Mouse (Mus musculus): ENCODE data around the gene Ccdc87. TPM values are rescaled to one million over a fixed set of nuclear protein-coding genes. Genes with fewer than 3 reads are reported as not detected.

Gene Ccdc87
- polyA plus RNA-seq, 1 experiment from 2014 or later = 0.05 TPM

DNA sequence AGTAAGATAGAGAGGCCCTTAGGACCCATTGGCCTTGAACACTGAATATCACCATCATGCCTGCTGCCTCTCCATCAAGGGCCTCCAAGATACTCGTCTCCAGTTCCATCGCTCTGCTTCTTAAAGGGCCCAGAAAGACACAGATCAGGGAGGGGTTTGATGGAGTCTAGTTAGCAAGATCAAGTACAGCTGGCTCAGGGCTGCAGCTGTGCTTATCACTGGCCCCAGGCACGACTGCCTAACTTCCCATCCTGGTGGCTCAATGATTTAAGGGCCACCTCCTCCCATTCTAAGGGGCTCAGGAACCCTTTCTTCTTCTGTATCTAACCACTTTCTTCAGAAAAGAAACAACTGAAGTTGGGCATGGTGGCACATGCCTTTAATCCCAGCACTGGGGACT lies 52.6 kb downstream of the Ccdc87 start:
- DNase-seq (no peak), ATAC-seq (ENCODE audit: insufficient read depth) (no peak)
- Histone ChIP-seq H3K9me3 (ENCODE audit: low read depth, low read length) (no peaks in the 10 kb centered on the region), H3K4me2 (no peak overlapping the region), H3K9ac (no peak overlapping the region), H3K27ac (ENCODE audit: low read depth) (no peak overlapping the region), H3K4me3 (ENCODE audit: low read depth, low read length) (no peak overlapping the region), H3K4me1 (ENCODE audit: insufficient read depth) (no peaks in the 10 kb centered on the region), H3K36me3 (ENCODE audit: insufficient read depth) (peaks cover 4% of the 10 kb centered on the region; the same call in 1 of the 2 replicates), H3K27me3 (ENCODE audit: insufficient read depth, low read length) (no peaks in the 10 kb centered on the region)
- no peak for TF ChIP-seq CTCF (IDR thresholded peaks at IDR 0.05; ENCODE audit: low read depth)
- WGBS = 61% methylated on average over 3 of the region's 3 CpGs

Other genes with a start within 250 kb of the Ccdc87 start
- gene Lrfn4, start 223.7 kb upstream of the Ccdc87 start, polyA plus RNA-seq (2014; fragmentation: Nextera tagmentation; extraction: Ambion mirVana) = 10.0 and 10.1 TPM in 2 replicates
- 72.6 and 74.7 TPM in 2 replicates for gene Rce1, start 213.7 kb upstream of the Ccdc87 start, polyA plus RNA-seq (2014; fragmentation: Nextera tagmentation; extraction: Ambion mirVana)
- gene Gm960, start 140.7 kb upstream of the Ccdc87 start, polyA plus RNA-seq (2014; fragmentation: Nextera tagmentation; extraction: Ambion mirVana) = 2.3 and 2.9 TPM in 2 replicates
- 1.3 and 1.4 TPM in 2 replicates for gene Sptbn2, start 128.2 kb upstream of the Ccdc87 start, polyA plus RNA-seq (2014; fragmentation: Nextera tagmentation; extraction: Ambion mirVana)
- 54.4 and 65.1 TPM in 2 replicates for gene Rbm4b, start 82.9 kb upstream of the Ccdc87 start, polyA plus RNA-seq (2014; fragmentation: Nextera tagmentation; extraction: Ambion mirVana)
- 62.8 and 69.6 TPM in 2 replicates for gene Rbm4, start 45.5 kb upstream of the Ccdc87 start, polyA plus RNA-seq (2014; fragmentation: Nextera tagmentation; extraction: Ambion mirVana)
- gene Gm21992, start 27.8 kb upstream of the Ccdc87 start, polyA plus RNA-seq (2014; fragmentation: Nextera tagmentation; extraction: Ambion mirVana) = 20.5 and 25.3 TPM in 2 replicates
- gene Rbm14, start 27.7 kb upstream of the Ccdc87 start, polyA plus RNA-seq (2014; fragmentation: Nextera tagmentation; extraction: Ambion mirVana) = 95.8 and 101 TPM in 2 replicates
- gene Ccs, start within 50 bp of the Ccdc87 start, polyA plus RNA-seq (2014; fragmentation: Nextera tagmentation; extraction: Ambion mirVana) = 47.2 and 47.7 TPM in 2 replicates
- 13.8 and 17.3 TPM in 2 replicates for gene Ctsf, start 15.8 kb downstream of the Ccdc87 start, polyA plus RNA-seq (2014; fragmentation: Nextera tagmentation; extraction: Ambion mirVana)
- gene Actn3, start 38.5 kb downstream of the Ccdc87 start, polyA plus RNA-seq (2014; fragmentation: Nextera tagmentation; extraction: Ambion mirVana) = 1.5 and 1.6 TPM in 2 replicates
- 6.2 and 7.9 TPM in 2 replicates for gene Zdhhc24, start 39.3 kb downstream of the Ccdc87 start, polyA plus RNA-seq (2014; fragmentation: Nextera tagmentation; extraction: Ambion mirVana)
- 7.6 and 8.0 TPM in 2 replicates for gene Bbs1, start 67.3 kb downstream of the Ccdc87 start, polyA plus RNA-seq (2014; fragmentation: Nextera tagmentation; extraction: Ambion mirVana)
- 84.0 and 88.6 TPM in 2 replicates for gene Dpp3, start 88.9 kb downstream of the Ccdc87 start, polyA plus RNA-seq (2014; fragmentation: Nextera tagmentation; extraction: Ambion mirVana)
- gene Peli3, start 103.8 kb downstream of the Ccdc87 start, polyA plus RNA-seq (2014; fragmentation: Nextera tagmentation; extraction: Ambion mirVana) = 1.6 TPM in 2 replicates
- gene Mrpl11, start 122.8 kb downstream of the Ccdc87 start, polyA plus RNA-seq (2014; fragmentation: Nextera tagmentation; extraction: Ambion mirVana) = 120 TPM in 2 replicates
- gene Npas4, start 150.9 kb downstream of the Ccdc87 start, polyA plus RNA-seq (2014; fragmentation: Nextera tagmentation; extraction: Ambion mirVana) = 0.05 TPM in 1 of 2 replicates, not detected in the other
- gene Slc29a2, start 184.5 kb downstream of the Ccdc87 start, polyA plus RNA-seq (2014; fragmentation: Nextera tagmentation; extraction: Ambion mirVana) = 3.1 and 3.4 TPM in 2 replicates
- 45.8 and 47.9 TPM in 2 replicates for gene B4gat1, start 199.5 kb downstream of the Ccdc87 start, polyA plus RNA-seq (2014; fragmentation: Nextera tagmentation; extraction: Ambion mirVana)
- 1.3 and 1.8 TPM in 2 replicates for gene AC124502.3, start 199.5 kb downstream of the Ccdc87 start, polyA plus RNA-seq (2014; fragmentation: Nextera tagmentation; extraction: Ambion mirVana)
- gene Brms1, start 202.0 kb downstream of the Ccdc87 start, polyA plus RNA-seq (2014; fragmentation: Nextera tagmentation; extraction: Ambion mirVana) = 43.4 and 48.0 TPM in 2 replicates
- 4.0 and 5.9 TPM in 2 replicates for gene Rin1, start 211.1 kb downstream of the Ccdc87 start, polyA plus RNA-seq (2014; fragmentation: Nextera tagmentation; extraction: Ambion mirVana)
- 105 and 110 TPM in 2 replicates for gene Cd248, start 228.7 kb downstream of the Ccdc87 start, polyA plus RNA-seq (2014; fragmentation: Nextera tagmentation; extraction: Ambion mirVana)
- 3.1 and 4.4 TPM in 2 replicates for gene Tmem151a, start 246.2 kb downstream of the Ccdc87 start, polyA plus RNA-seq (2014; fragmentation: Nextera tagmentation; extraction: Ambion mirVana)
- 99.2 and 105 TPM in 2 replicates for gene Yif1a, start 249.2 kb downstream of the Ccdc87 start, polyA plus RNA-seq (2014; fragmentation: Nextera tagmentation; extraction: Ambion mirVana)